Mouse (Mus musculus) liver, postnatal 0 days (tissue): ENCODE data around the gene Dffb. TPM values are rescaled to one million over a fixed set of nuclear protein-coding genes. Genes with fewer than 3 reads are reported as not detected.

Source experiments
- ATAC-seq: fragments of 200-750 bp; cut with Nextera tagmentation; 2 replicates; pipeline ENCODE4 v1.8.0; 2017; ENCODE audit warnings: mild to moderate bottlenecking, moderate library complexity
- DNase-seq: peaks from one replicate; pipeline ENCODE4 v3.0.0-alpha.2; 2016
- H3K27ac ChIP-seq: fragments of 300-500 bp; sonication (generic); 2 replicates; pipeline ENCODE4 v1.5.1; 2014; ENCODE audit warnings: antibody characterized with exemption, moderate library complexity, mild to moderate bottlenecking, low read depth
- H3K27me3 ChIP-seq: fragments of 300-500 bp; sonication (generic); 2 replicates; pipeline ENCODE4 v1.6.1; 2014; ENCODE audit warnings: low read length, control low read depth, mixed read lengths; ENCODE audit not compliant: insufficient read depth
- H3K36me3 ChIP-seq: fragments of 300-500 bp; sonication (generic); replicated peaks from 2 replicates; pipeline ENCODE4 v1.6.1; 2014; ENCODE audit warnings: mild to moderate bottlenecking, control low read depth, low read length, moderate library complexity, mixed read lengths; ENCODE audit not compliant: insufficient read depth
- H3K4me1 ChIP-seq: fragments of 300-500 bp; sonication (generic); 2 replicates; pipeline ENCODE4 v1.6.1; 2014; ENCODE audit warnings: antibody characterized with exemption, mild to moderate bottlenecking, control low read depth; ENCODE audit not compliant: insufficient read depth
- H3K4me2 ChIP-seq: fragments of 300-500 bp; sonication (generic); 2 replicates; pipeline ENCODE4 v1.6.1; 2014; ENCODE audit warnings: low read depth, mild to moderate bottlenecking, low read length, moderate library complexity, mixed read lengths
- H3K4me3 ChIP-seq: fragments of 300-500 bp; sonication (generic); 2 replicates; pipeline ENCODE4 v1.5.1; 2014; ENCODE audit warnings: low read depth, low read length
- H3K9ac ChIP-seq: fragments of 300-500 bp; sonication (generic); replicated peaks from 2 replicates; pipeline ENCODE4 v1.6.1; 2014; ENCODE audit warnings: mild to moderate bottlenecking, moderate library complexity
- H3K9me3 ChIP-seq: fragments of 300-500 bp; sonication (generic); 2 replicates; pipeline ENCODE4 v1.6.1; 2016; ENCODE audit warnings: mild to moderate bottlenecking, control low read depth, low read length, mixed read lengths
- CTCF ChIP-seq: sonication (generic); IDR thresholded peaks from 2 replicates; pipeline ENCODE4 v1.5.1; 2016; ENCODE audit warnings: antibody characterized with exemption, low read depth
- EP300 ChIP-seq: IDR thresholded peaks from 2 replicates; pipeline ENCODE4 v1.6.1; 2016; ENCODE audit warnings: antibody characterized with exemption, low read depth, mild to moderate bottlenecking
- WGBS: fragments of 180-500 bp; shearing (Covaris S2); extraction: QIAGEN DNeasy Blood & Tissue Kit; methylation state at CpG from one replicate; pipeline ENCODE4 v1.1.7; 2014; ENCODE audit not compliant: insufficient replicate concordance; 5-methylcytosine and 5-hydroxymethylcytosine counted together
- polyA plus RNA-seq: library from polyadenylated mRNA; unstranded; fragments of >200 nt; fragmentation: Nextera tagmentation; extraction: Ambion mirVana; gene quantifications from 2 replicates; pipeline ENCODE4 v1.2.1, GENCODE M21; 2015

The Dffb gene
- polyA plus RNA-seq, 1 experiment from 2014 or later = 4.6 TPM

DNA sequence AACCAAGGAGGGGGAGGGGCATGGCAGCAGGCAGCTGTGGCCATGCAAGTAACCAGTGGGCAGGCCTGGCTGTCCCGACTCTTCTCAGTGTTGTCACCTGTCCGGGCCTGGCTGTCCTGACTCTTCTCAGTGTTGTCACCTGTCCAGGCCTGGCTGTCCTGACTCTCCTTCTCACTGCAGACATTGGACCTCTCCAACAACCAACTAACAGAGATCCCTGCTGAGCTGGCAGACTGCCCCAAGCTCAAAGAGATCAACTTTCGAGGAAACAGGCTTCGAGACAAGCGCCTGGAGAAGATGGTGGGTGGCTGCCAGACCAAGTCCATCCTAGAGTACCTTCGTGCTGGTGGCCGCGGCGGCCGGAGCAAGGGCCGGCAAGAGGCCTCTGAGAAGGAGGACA is 40.5 kb upstream of the Dffb start:
- ATAC-seq (no peak), DNase-seq (no peak)
- 92% methylated on average over 11 of the region's 11 CpGs for WGBS
- H3K27me3 ChIP-seq = no peaks in the 10 kb centered on the region
- H3K27ac ChIP-seq = no peak overlapping the region
- H3K4me3 ChIP-seq = no peak overlapping the region
- no peaks in the 10 kb centered on the region for H3K9me3 ChIP-seq
- no peak overlapping the region for H3K4me2 ChIP-seq
- peaks cover 18% of the 10 kb centered on the region for H3K4me1 ChIP-seq
- no peak for TF ChIP-seq EP300
- no peak overlapping the region for H3K9ac ChIP-seq
- peaks cover 43% of the 10 kb centered on the region for H3K36me3 ChIP-seq

DNA sequence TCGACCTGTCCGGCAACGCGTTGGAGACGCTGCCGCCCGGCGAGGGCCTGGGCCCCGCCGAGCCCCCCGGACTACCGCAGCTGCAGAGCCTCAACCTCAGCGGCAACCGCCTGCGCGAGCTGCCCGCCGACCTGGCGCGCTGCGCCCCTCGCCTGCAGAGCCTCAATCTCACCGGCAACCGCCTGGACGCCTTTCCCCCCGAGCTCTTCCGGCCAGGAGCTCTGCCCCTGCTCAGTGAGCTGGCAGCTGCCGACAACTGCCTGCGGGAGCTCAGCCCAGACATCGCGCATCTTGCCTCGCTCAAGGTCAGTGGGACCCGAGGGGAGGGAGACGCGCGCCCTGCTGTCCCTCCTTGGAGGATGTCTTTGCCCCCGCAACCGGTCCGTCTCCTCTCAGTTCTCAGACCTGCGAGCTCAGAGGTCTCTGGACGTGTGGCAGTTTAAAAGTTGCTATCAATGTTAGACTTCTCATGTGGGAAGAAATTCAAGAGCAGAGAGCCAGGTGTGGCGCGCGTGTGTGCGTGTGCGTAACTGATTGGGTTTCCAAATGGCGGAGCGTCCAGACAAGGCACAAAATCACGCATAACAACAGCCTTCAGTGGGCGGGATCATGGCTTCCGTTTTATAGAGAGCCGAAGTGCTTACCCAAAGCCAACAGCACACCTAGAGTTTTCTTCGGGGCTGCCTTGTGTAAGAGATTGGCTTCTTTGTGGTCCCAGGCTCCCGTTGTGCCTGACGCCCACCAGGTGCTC is 37.4 kb upstream of the Dffb start:
- Histone ChIP-seq H3K4me2 (peak overlapping the region; percentile 96), H3K9ac (peak overlapping the region; percentile 95), H3K9me3 (no peaks in the 10 kb centered on the region), H3K27me3 (no peaks in the 10 kb centered on the region), H3K4me3 (peak overlapping the region; percentile 91), H3K27ac (peak overlapping the region; percentile 78), H3K36me3 (peaks cover 17% of the 10 kb centered on the region), H3K4me1 (peaks cover 18% of the 10 kb centered on the region)
- ATAC-seq = peak; percentile 3; the same call in 1 of the 2 replicates
- no peak for TF ChIP-seq EP300
- TF ChIP-seq CTCF = no peak
- WGBS = 2% methylated on average over 50 of the region's 55 CpGs
- DNase-seq = peak; percentile 30

DNA sequence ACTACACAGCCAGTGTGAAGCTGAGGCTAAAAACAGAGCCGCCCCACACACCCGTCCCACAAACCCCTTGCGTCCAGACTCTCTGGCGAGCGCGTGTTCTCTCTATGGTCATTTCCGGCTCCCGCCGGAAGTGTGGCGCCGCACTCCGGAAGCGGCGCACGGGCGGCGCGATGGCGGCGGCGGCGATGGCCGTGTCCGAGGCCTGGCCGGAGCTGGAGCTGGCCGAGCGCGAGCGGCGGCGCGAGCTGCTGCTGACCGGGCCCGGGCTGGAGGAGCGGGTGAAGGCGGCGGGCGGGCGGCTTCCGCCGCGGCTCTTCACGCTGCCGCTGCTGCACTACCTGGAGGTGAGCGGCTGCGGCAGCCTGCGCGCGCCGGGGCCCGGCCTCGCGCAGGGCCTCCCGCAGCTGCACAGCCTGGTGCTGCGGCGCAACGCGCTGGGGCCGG is 36.7 kb upstream of the Dffb start, which contains the start of gene Lrrc47:
Gene Lrrc47 (plus strand): TSS at position 86 of the 444 bp plus-strand sequence.
- peak; percentile 95 for ATAC-seq

DNA sequence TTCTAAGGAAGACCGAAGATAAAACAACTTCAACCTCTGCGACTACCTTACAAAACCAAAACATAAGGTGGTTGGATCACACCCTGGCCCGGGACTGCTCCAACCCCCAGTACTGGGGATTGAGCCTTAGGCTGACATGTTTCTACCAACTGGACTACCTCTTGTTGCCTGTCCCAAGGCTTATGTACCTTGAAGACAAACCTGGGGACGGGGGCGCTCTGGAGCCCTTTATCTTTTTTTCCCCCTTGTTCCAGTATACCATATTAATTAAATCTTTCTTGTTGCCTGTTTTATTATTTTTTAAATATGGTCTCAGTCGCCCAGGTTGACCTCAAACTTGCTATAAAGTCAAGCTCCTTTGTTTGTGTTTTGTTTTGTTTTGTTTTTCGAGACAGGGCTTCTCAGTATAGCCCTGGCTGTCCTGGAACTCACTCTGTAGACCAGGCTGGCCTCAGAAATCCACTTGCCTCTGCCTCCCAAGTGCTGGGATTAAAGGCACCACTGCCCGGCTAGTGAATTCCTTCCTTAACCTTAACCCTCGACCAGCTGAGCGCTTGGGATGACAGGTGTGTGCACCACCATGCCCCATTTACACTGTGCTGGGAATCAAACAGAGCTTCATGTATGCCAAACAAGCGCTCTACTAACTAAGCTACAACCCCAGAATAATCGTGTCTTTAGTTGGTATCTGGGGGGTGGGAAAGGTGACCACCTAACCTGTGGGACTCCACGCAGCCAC is 36.1 kb upstream of the Dffb start:
- H3K27ac ChIP-seq = no peak overlapping the region; the same call in 1 of the 2 replicates
- H3K4me1 ChIP-seq = peaks cover 18% of the 10 kb centered on the region
- 29% methylated on average over 13 of the region's 13 CpGs for WGBS
- H3K4me2 ChIP-seq = peak overlapping the region; percentile 96
- TF ChIP-seq EP300 (no peak), CTCF (no peak)
- peaks cover 14% of the 10 kb centered on the region for H3K36me3 ChIP-seq
- H3K9ac ChIP-seq = peak overlapping the region; percentile 95
- DNase-seq = no peak
- ATAC-seq = peak; percentile 47
- H3K9me3 ChIP-seq = no peaks in the 10 kb centered on the region
- H3K27me3 ChIP-seq = no peaks in the 10 kb centered on the region
- peak overlapping the region; percentile 91 for H3K4me3 ChIP-seq

More for the DNA sequence above, 36.7 kb upstream of the Dffb start, which contains the start of gene Lrrc47:
- no peaks in the 10 kb centered on the region for H3K27me3 ChIP-seq
- H3K4me3 ChIP-seq = peak within 1 kb of the TSS; percentile 91
- peak within 1 kb of the TSS; percentile 78 for H3K27ac ChIP-seq
- no peaks in the 10 kb centered on the region for H3K9me3 ChIP-seq
- TF ChIP-seq EP300 (no peak), CTCF (peak; percentile 6; the same call in 1 of the 2 replicates)
- peaks cover 17% of the 10 kb centered on the region for H3K36me3 ChIP-seq
- H3K4me1 ChIP-seq = peaks cover 18% of the 10 kb centered on the region
- peak within 1 kb of the TSS; percentile 96 for H3K4me2 ChIP-seq
- peak within 1 kb of the TSS; percentile 95 for H3K9ac ChIP-seq
- peak; percentile 86 for DNase-seq
- 2% methylated on average over 28 of the region's 59 CpGs for WGBS

DNA sequence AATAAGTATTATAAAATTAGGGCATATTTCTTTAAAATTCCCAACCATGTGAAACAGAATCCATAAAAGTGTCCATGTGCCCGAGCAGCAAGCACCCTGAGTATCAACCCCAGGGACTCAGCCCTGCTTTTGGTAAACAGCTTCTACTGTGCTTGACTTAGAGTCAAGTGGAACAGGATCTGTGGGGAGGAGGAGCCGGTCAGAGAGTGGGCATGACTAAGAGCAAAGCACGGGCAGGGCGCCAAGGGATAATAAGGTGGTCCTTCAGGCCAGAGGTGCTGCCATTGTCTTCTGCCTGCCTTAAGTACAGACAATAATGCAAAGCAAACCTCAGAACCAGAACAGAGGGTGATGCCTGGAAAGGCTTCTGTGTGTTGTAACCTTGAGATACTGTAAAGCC is 32.8 kb upstream of the Dffb start:
- Histone ChIP-seq H3K4me2 (no peak overlapping the region), H3K9me3 (no peaks in the 10 kb centered on the region), H3K9ac (no peak overlapping the region), H3K4me1 (peaks cover 7% of the 10 kb centered on the region), H3K4me3 (no peak overlapping the region), H3K27ac (no peak overlapping the region), H3K36me3 (peaks cover 17% of the 10 kb centered on the region), H3K27me3 (no peaks in the 10 kb centered on the region)
- no peak for DNase-seq
- no peak for ATAC-seq
- 76% methylated on average over 4 of the region's 4 CpGs for WGBS
- TF ChIP-seq CTCF = no peak
- TF ChIP-seq EP300 = no peak

DNA sequence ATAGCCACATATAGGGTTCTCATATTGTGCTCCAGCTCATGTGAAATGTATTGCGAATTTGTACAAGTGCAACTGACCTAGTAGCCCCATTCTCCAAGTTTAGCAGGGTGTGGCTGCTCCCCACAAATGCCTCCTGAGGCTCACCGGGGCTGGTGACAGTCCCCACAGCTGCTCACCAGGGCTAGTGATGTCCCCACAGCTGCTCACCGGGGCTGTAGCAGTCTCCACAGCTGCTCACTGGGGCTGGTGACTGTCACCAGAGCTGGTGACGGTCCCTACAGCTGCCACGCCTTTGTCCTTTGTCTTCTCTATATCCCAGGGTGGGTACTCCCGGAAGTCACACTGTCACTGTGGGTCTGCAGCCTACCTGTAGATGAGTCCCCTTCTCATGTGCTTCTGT is 31.3 kb upstream of the Dffb start:
- TF ChIP-seq CTCF (no peak), EP300 (no peak)
- H3K4me2 ChIP-seq = no peak overlapping the region
- no peak overlapping the region for H3K9ac ChIP-seq
- ATAC-seq (no peak), DNase-seq (no peak)
- H3K4me1 ChIP-seq = peaks cover 2% of the 10 kb centered on the region; the same call in 1 of the 2 replicates
- no peak overlapping the region for H3K27ac ChIP-seq
- no peak overlapping the region for H3K4me3 ChIP-seq
- H3K9me3 ChIP-seq = no peaks in the 10 kb centered on the region
- 84% methylated on average over 6 of the region's 6 CpGs for WGBS
- H3K27me3 ChIP-seq = no peaks in the 10 kb centered on the region
- H3K36me3 ChIP-seq = peaks cover 21% of the 10 kb centered on the region
